Mouse (Mus musculus) macrophage (primary cell): ENCODE measurements around the gene Dnttip1. TPM values are rescaled to one million over a fixed set of nuclear protein-coding genes. Genes with fewer than 3 reads are reported as not detected.

Experiments
- polyA plus RNA-seq: library from polyadenylated mRNA; stranded (reverse); fragments of 250-400 nt; gene quantifications from 3 replicates; pipeline ENCODE4 v1.2.4, GENCODE M21; 2018; ENCODE audit warnings: inconsistent platforms

Dnttip1 gene
- polyA plus RNA-seq, 1 experiment from 2014 or later: 27.5 TPM

Other genes with a start within 250 kb of the Dnttip1 start
- gene Pigt, start 248.5 kb upstream of the Dnttip1 start, polyA plus RNA-seq: 58.4 to 92.7 TPM (median 64.5 TPM) in 3 replicates
- gene Wfdc2, start 183.6 kb upstream of the Dnttip1 start, polyA plus RNA-seq: not detected in 3 replicates
- not detected in 3 replicates for gene Spint3, start 172.5 kb upstream of the Dnttip1 start, polyA plus RNA-seq
- gene Wfdc6a, start 160.5 kb upstream of the Dnttip1 start, polyA plus RNA-seq: not detected in 3 replicates
- gene Eppin, start 152.4 kb upstream of the Dnttip1 start, polyA plus RNA-seq: not detected in 3 replicates
- not detected in 3 replicates for gene Wfdc6b, start 132.5 kb upstream of the Dnttip1 start, polyA plus RNA-seq
- gene Wfdc8, start 132.4 kb upstream of the Dnttip1 start, polyA plus RNA-seq: not detected in 3 replicates
- not detected in 3 replicates for gene Wfdc16, start 107.2 kb upstream of the Dnttip1 start, polyA plus RNA-seq
- gene Wfdc10, start 89.9 kb upstream of the Dnttip1 start, polyA plus RNA-seq: not detected in 3 replicates
- gene Wfdc9, start 89.4 kb upstream of the Dnttip1 start, polyA plus RNA-seq: not detected in 3 replicates
- not detected in 3 replicates for gene Wfdc11, start 71.9 kb upstream of the Dnttip1 start, polyA plus RNA-seq
- not detected in 3 replicates for gene Wfdc13, start 60.9 kb upstream of the Dnttip1 start, polyA plus RNA-seq
- not detected in 3 replicates for gene Spint4, start 47.5 kb upstream of the Dnttip1 start, polyA plus RNA-seq
- gene Spint5, start 30.7 kb upstream of the Dnttip1 start, polyA plus RNA-seq: not detected in 3 replicates
- not detected in 3 replicates for gene Wfdc3, start 52 bp upstream of the Dnttip1 start, polyA plus RNA-seq
- gene Ube2c, start 23.9 kb downstream of the Dnttip1 start, polyA plus RNA-seq: 1.7 to 21.7 TPM (median 12.8 TPM) in 3 replicates
- gene Tnnc2, start 34.0 kb downstream of the Dnttip1 start, polyA plus RNA-seq: not detected in 3 replicates
- 7.1 to 8.5 TPM (median 7.3 TPM) in 3 replicates for gene Snx21, start 39.8 kb downstream of the Dnttip1 start, polyA plus RNA-seq
- gene Acot8, start 58.9 kb downstream of the Dnttip1 start, polyA plus RNA-seq: 9.7 to 17.7 TPM (median 17.1 TPM) in 3 replicates
- gene Zswim3, start 59.1 kb downstream of the Dnttip1 start, polyA plus RNA-seq: 3.3 to 3.6 TPM (median 3.4 TPM) in 3 replicates
- gene Zswim1, start 76.7 kb downstream of the Dnttip1 start, polyA plus RNA-seq: 4.8 to 5.4 TPM (median 5.2 TPM) in 3 replicates
- 0.80 TPM in 1 of 3 replicates, not detected in the others for gene Spata25, start 82.6 kb downstream of the Dnttip1 start, polyA plus RNA-seq
- 1,416 to 1,739 TPM (median 1,652 TPM) in 3 replicates for gene Ctsa, start 86.9 kb downstream of the Dnttip1 start, polyA plus RNA-seq
- gene Neurl2, start 87.5 kb downstream of the Dnttip1 start, polyA plus RNA-seq: 3.9 to 17.8 TPM (median 7.7 TPM) in 3 replicates
- gene Pltp, start 111.7 kb downstream of the Dnttip1 start, polyA plus RNA-seq: 538 to 865 TPM (median 584 TPM) in 3 replicates
- gene Pcif1, start 133.3 kb downstream of the Dnttip1 start, polyA plus RNA-seq: 14.5 to 26.1 TPM (median 19.1 TPM) in 3 replicates
- 6.8 to 9.1 TPM (median 7.0 TPM) in 3 replicates for gene Zfp335, start 165.8 kb downstream of the Dnttip1 start, polyA plus RNA-seq
- gene Mmp9, start 194.8 kb downstream of the Dnttip1 start, polyA plus RNA-seq: 0.22 to 2.2 TPM (median 0.77 TPM) in 3 replicates
- not detected in 3 replicates for gene Slc12a5, start 214.8 kb downstream of the Dnttip1 start, polyA plus RNA-seq